7 mouse cellular contexts compared by ENCODE assay signal in genomic region chr12:85745827-85746695, GRCm38 (mm10). TPM values are rescaled to one million over a fixed set of nuclear protein-coding genes. Genes with fewer than 3 reads are reported as not detected.
DNase-seq lines count a peak whose midpoint lies in the region; ATAC-seq lines count a peak whose summit lies in the region.

Gene Flvcr2, plus strand, starts transcription at chr12:85746539.

- no peak within 1 kb of the TSS for H3K27ac ChIP-seq in embryonic facial prominence, embryonic 11.5 days (replicated peaks; ENCODE audit: low read depth, low read length)
- H3K27ac ChIP-seq in limb, embryonic 12.5 days: peak within 1 kb of the TSS; percentile 73
- no peak within 1 kb of the TSS for H3K27ac ChIP-seq in midbrain, embryonic 14.5 days (replicated peaks; ENCODE audit: low read depth, low read length)

- H3K9me3 ChIP-seq in embryonic facial prominence, embryonic 11.5 days (replicated peaks; ENCODE audit: control insufficient read depth, low read length): no peaks in the 10 kb centered on the region
- no peaks in the 10 kb centered on the region for H3K9me3 ChIP-seq in limb, embryonic 12.5 days
- H3K9me3 ChIP-seq in midbrain, embryonic 14.5 days (ENCODE audit: control insufficient read depth, low read length): no peaks in the 10 kb centered on the region

- DNase-seq in adrenal gland, postnatal 36 days: peak; percentile 90 to 92
- peak; percentile 83 for DNase-seq in embryonic facial prominence, embryonic 11.5 days (ENCODE audit: low spot score)
- DNase-seq in heart, adult 8-10 months (ENCODE audit: low spot score): peak; percentile 82
- peak; percentile 86 to 90 for DNase-seq in kidney, adult 8-10 months
- DNase-seq in midbrain, embryonic 14.5 days: peak; percentile 86
- DNase-seq in spleen, postnatal 10 days (ENCODE audit: low spot score in 2 of 2): peak; percentile 7 to 55

- H3K4me3 ChIP-seq in embryonic facial prominence, embryonic 11.5 days (ENCODE audit: low read depth, low read length): peak within 1 kb of the TSS; percentile 45
- H3K4me3 ChIP-seq in limb, embryonic 12.5 days (replicated peaks): peak within 1 kb of the TSS; percentile 51
- peak within 1 kb of the TSS; percentile 34 for H3K4me3 ChIP-seq in midbrain, embryonic 14.5 days (replicated peaks; ENCODE audit: low read depth, low read length)

- H3K4me2 ChIP-seq in embryonic facial prominence, embryonic 11.5 days (ENCODE audit: low read depth, low read length): peak within 1 kb of the TSS; percentile 88
- H3K4me2 ChIP-seq in limb, embryonic 12.5 days: peak within 1 kb of the TSS; percentile 88
- peak within 1 kb of the TSS; percentile 83 for H3K4me2 ChIP-seq in midbrain, embryonic 14.5 days (ENCODE audit: low read length)

- peaks cover 7% of the 10 kb centered on the region for H3K27me3 ChIP-seq in embryonic facial prominence, embryonic 11.5 days (ENCODE audit: control insufficient read depth, insufficient read depth, low read length)
- H3K27me3 ChIP-seq in limb, embryonic 12.5 days: peaks cover 24% of the 10 kb centered on the region
- H3K27me3 ChIP-seq in midbrain, embryonic 14.5 days (ENCODE audit: control insufficient read depth, insufficient read depth, low read length): peaks cover 19% of the 10 kb centered on the region

- under 1% methylated on average over 50 of the region's 51 CpGs for WGBS in embryonic facial prominence, embryonic 11.5 days
- WGBS in limb, embryonic 12.5 days: 2% methylated on average over 51 of the region's 51 CpGs
- under 1% methylated on average over 51 of the region's 51 CpGs for WGBS in midbrain, embryonic 14.5 days

- peak; percentile 71 for ATAC-seq in embryonic facial prominence, embryonic 11.5 days (replicated peaks; ENCODE audit: insufficient number of reproducible peaks, low FRiP score, low TSS enrichment, low read depth)
- ATAC-seq in limb, embryonic 12.5 days (ENCODE audit: insufficient number of reproducible peaks, insufficient read depth, low FRiP score, low TSS enrichment, low read depth): peak; percentile 84
- ATAC-seq in midbrain, embryonic 14.5 days (ENCODE audit: low FRiP score, low TSS enrichment): peak; percentile 67; the same call in 1 of the 2 replicates

- H3K36me3 ChIP-seq in embryonic facial prominence, embryonic 11.5 days (replicated peaks; ENCODE audit: control insufficient read depth, insufficient read depth, low read depth, low read length): no peaks in the 10 kb centered on the region
- no peaks in the 10 kb centered on the region for H3K36me3 ChIP-seq in limb, embryonic 12.5 days
- no peaks in the 10 kb centered on the region for H3K36me3 ChIP-seq in midbrain, embryonic 14.5 days (ENCODE audit: control insufficient read depth, insufficient read depth, low read length)

- peak within 1 kb of the TSS; percentile 44 for H3K9ac ChIP-seq in embryonic facial prominence, embryonic 11.5 days (replicated peaks; ENCODE audit: low read length)
- peak within 1 kb of the TSS; percentile 53 for H3K9ac ChIP-seq in limb, embryonic 12.5 days (replicated peaks)
- peak within 1 kb of the TSS; percentile 31; the same call in 1 of the 2 replicates for H3K9ac ChIP-seq in midbrain, embryonic 14.5 days (replicated peaks; ENCODE audit: low read length)

- H3K4me1 ChIP-seq in embryonic facial prominence, embryonic 11.5 days (ENCODE audit: control insufficient read depth, insufficient read depth, low read length): no peaks in the 10 kb centered on the region
- peaks cover 8% of the 10 kb centered on the region for H3K4me1 ChIP-seq in limb, embryonic 12.5 days (replicated peaks)
- H3K4me1 ChIP-seq in midbrain, embryonic 14.5 days (ENCODE audit: control insufficient read depth, insufficient read depth, low read length): peaks cover 12% of the 10 kb centered on the region; the same call in 1 of the 2 replicates

RNA-seq across cellular contexts. Expression of gene Flvcr2, which starts in this region (rescaled TPM):
- 1 to 10 TPM; 3.8 to 8.2 TPM for total RNA-seq in adrenal gland, postnatal 36 days (2021)
- 0.93 and 1.4 TPM in 2 replicates for polyA plus RNA-seq in embryonic facial prominence, embryonic 11.5 days (2014; fragmentation: Nextera tagmentation; extraction: Ambion mirVana)
- total RNA-seq in heart, adult 8-10 months (2022): 1 to 10 TPM; 1.9 to 2.6 (median 2.3) TPM
- 1.8 and 2.1 TPM in 2 replicates for polyA plus RNA-seq in limb, embryonic 12.5 days (2016; fragmentation: Nextera tagmentation; extraction: Ambion mirVana)
- polyA plus RNA-seq in midbrain, embryonic 14.5 days (2014; fragmentation: Nextera tagmentation; extraction: Ambion mirVana): 2.9 and 4.5 TPM in 2 replicates

Comparison
In these comparisons a context has a peak if more than half of its experiments do, and no peak if none do; other contexts are left out.
1. DNase-seq: peak in every context shown above with its lines; median percentile 91 in adrenal gland, postnatal 36 days; 88 in kidney, adult 8-10 months; 86 in midbrain, embryonic 14.5 days; 83 in embryonic facial prominence, embryonic 11.5 days; 82 in heart, adult 8-10 months; 31 in spleen, postnatal 10 days.